Mouse (Mus musculus): Measurements from ENCODE around the gene Baz1b. TPM values are rescaled to one million over a fixed set of nuclear protein-coding genes. Genes with fewer than 3 reads are reported as not detected.
A peak's percentile ranks its signal among the peaks of the same experiment; 100 is the strongest.

Gene Baz1b
- total RNA-seq, 2 experiments from 2014 or later = 59.4 to 63.6 TPM

DNA sequence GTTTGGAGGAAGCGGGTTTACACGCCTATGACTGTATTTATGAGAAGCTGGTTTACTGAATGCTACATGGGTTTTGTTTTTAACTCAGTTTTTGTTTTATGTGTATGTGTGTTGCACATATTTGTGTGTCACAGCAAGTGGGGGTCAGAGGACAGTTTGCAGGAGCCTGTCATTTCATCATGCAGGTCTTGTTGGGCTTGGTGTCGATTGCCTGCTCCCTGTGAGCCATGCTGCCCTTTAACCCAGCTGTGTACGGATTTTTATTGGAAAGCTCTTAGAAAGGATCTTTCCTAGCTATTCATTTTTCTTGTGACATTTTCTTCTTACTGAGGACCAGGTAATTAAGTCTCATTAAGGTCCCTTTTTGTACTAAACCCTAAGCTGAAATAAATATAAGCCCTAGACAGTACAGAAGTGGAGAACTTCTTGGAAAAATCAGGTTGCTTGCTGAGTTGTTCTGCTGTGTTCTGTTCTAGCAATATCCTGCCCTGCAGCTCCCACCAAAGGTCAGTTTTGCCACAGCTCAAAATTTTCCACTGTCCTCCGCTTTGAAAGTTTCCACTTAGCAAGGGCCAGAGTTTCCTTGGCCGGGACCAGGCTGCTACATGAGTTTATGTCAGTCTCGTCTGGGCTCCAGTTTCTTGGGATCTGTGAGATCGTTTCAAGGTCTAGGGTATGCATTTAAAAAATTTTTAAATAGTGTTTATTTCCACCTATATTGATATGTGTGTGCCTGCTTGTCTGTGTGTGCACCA lies 46.3 kb downstream of the Baz1b start:
- DNase-seq (ENCODE audit: low spot score in 2 of 2) = no peak

DNA sequence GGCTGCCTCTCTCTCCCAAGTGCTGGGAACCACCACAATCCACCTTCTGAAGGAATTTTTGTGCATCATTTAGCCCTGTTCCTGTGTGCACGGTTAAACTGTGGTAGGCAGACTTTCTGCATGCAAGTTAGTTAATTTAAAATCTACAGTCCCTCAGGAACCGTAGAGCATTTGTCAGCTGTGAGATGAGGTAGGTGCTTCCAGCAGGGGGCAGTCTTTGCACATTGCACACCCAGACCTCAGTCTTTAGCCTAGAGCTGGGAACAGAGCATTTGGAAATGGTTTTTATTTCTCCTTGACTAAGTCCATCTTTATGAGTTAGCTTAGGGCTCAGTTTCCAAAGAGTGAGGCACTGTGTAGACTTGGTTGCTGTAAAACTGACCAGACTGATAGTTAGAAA lies 49.5 kb downstream of the Baz1b start:
- DNase-seq (ENCODE audit: low spot score in 2 of 2) = peak; percentile 41 to 61

- no peak for DNase-seq (ENCODE audit: low spot score in 2 of 2)
Measured at GRCm38 (mm10) chr5:135238832-135239231, 51.8 kb downstream of the Baz1b start.

- no peak for DNase-seq (ENCODE audit: low spot score in 2 of 2)
Measured at GRCm38 (mm10) chr5:135241474-135241873, 54.4 kb downstream of the Baz1b start.

- DNase-seq (ENCODE audit: low spot score in 2 of 2) = no peak
Measured at GRCm38 (mm10) chr5:135242136-135242535, 55.1 kb downstream of the Baz1b start.

GRCm38 (mm10) chr5:135242608-135243007 lies 55.5 kb downstream of the Baz1b start:
- no peak for DNase-seq (ENCODE audit: low spot score in 2 of 2)

GRCm38 (mm10) chr5:135243166-135243565 lies 56.1 kb downstream of the Baz1b start:
- no peak for DNase-seq (ENCODE audit: low spot score in 2 of 2)

GRCm38 (mm10) chr5:135246531-135246930 lies 59.5 kb downstream of the Baz1b start:
- no peak for DNase-seq (ENCODE audit: low spot score in 2 of 2)

DNA sequence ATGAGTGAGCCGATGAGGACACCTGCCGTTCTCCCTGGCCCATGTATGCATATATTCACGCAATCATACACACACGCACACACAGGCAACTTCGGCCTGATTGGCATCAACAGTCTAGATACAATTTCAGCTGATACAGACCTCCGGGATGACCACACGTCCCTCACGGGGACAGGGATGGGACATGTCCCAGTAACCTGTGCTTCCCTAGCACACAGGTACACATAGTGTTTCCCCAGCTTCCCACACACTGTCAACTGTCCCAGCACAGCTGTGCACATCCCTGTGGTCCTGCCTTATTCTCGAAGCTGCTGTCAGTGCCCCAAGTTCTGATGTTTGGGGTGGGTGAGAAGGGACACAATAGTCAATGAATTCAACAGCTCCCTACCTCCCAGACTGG lies 60.3 kb downstream of the Baz1b start:
- no peak for DNase-seq (ENCODE audit: low spot score in 2 of 2)

DNA sequence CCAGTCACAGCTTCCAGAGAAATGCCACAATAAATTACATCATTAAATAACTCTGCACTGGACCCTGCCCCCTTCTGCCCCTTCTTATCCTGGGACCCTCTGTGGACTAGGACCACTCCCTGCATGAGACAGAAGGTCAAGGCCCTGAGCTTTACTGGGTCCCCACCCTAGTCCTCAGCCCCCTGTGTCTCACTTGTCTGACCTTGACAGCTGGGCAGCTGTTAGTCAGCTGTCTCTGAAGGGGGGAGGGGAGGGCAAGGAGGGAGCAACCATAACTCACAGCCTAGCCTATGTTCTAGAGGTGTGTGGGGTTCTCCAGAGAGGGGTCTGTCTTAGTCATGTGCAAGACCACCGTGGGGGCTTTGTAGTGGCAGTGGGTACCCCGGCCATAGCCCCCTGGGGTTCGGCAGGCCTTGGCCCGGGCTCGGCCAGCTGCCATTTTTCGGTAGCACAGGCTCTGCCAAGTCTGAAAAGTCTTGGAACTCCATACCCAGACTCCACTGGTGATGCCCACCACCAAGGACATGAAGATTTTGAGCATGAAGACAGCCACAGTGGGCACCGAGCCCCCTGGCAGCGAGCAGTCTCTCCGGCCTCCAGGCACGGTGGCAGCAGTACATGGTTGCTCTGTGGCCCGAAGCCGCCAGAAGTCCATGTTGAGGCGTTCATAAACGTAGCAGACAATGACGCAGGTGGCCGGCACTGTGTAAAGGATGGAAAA lies 62.1 kb downstream of the Baz1b start:
- DNase-seq (ENCODE audit: low spot score in 2 of 2) = no peak

DNA sequence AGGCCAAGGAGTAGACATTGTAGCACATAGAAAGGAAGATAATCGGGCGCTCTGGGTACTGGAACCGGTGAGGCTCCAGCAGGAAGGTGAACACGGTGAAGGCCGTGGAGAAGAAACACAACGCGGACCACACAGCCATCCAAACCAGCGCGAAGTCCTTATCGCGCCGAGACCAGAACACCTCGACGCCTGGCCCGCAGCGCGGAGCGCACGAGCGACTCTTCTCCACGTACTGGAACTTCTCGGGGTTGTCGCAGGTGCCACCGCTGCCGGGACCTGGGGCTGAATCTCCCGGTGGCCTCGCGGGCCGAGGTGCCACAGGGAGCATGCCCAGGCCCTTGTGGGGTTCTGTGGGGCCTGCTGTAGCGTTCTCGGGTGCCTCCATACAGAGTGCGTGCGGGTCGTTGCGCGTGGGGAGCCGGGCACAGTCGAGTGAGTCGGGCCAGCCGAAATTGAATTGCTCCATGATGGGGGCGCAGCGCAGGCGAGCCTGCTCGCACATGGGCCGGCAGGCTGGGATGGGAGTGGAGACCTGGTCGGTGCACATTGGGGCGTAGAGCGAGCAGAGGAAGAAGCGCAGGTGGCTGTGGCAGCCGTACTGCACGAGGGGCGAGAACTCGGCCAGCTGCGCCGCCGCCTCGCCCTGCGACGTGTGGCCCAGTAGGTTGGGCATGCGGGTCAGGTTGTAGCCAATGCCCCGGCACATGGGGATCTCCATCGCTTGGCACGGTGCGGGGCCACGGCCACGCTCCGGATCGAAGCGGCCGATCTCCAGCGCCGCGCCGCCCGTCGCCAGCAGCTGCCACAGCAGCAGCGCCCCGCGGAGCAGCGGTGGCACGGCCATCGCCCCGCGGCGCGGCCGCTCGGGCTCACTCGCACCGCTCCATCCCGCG lies 63.4 kb downstream of the Baz1b start:
- DNase-seq (ENCODE audit: low spot score in 2 of 2) = peak in 1 of 2 experiments; percentile 35

GRCm38 (mm10) chr5:135251079-135251454 lies 64.0 kb downstream of the Baz1b start, which contains the start of gene Fzd9:
TSS of gene Fzd9 (minus strand) at chr5:135251230.
- peak; percentile 81 to 83 for DNase-seq (ENCODE audit: low spot score in 2 of 2)

DNA sequence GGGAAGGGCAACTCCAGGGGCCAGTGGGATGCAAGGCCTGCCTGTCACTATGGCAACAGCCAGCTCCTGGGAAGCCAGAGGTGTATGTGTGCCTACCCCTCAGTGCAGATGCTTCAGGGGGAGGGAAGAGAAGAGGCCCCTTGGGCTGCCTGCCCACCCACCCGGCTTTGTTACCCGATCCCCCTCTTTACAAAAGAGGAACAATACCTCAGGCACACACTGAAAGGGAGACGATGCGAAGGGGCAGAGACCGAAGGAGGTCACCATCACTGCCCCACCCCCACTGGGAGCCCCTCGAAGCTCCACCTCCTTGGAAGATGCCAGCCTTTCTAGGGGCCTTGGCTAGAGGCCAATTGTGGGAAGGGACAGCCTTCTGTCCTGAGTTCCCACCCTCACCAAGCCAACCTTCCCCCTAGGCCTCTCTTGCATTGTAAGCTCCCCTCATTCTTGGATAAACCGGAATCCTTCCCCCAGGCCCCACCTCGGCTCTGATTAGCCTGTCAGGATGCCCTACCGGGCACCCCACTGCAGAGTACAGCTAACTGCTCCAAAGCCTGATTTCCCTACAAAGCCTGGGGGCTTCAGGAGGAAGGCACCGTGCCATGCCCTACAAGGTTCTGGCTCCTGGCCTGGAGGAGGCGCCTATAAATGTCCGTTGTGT lies 66.8 kb downstream of the Baz1b start:
- no peak for DNase-seq (ENCODE audit: low spot score in 2 of 2)

DNA sequence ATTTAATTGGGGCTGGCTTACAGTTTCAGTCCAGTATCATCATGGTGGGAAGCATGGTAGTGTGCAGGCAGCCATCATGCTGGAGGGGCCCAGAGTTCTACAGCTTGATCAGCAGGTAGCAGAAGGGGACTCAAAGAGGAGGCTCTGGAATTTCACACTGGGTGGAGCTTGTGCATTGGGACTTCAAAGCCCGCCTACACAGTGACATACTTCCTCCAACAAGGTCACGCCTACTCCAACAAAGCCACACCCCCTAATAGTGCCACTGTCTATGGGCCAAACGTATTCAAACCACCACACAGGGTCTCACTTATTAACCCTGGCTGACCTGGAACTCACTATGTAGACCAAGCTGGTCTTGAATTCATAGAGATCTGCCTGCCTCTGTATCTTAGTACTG lies 69.1 kb downstream of the Baz1b start:
- DNase-seq (ENCODE audit: low spot score in 2 of 2) = no peak

- DNase-seq (ENCODE audit: low spot score in 2 of 2) = no peak
Measured at GRCm38 (mm10) chr5:135257559-135257958, 70.5 kb downstream of the Baz1b start.

DNA sequence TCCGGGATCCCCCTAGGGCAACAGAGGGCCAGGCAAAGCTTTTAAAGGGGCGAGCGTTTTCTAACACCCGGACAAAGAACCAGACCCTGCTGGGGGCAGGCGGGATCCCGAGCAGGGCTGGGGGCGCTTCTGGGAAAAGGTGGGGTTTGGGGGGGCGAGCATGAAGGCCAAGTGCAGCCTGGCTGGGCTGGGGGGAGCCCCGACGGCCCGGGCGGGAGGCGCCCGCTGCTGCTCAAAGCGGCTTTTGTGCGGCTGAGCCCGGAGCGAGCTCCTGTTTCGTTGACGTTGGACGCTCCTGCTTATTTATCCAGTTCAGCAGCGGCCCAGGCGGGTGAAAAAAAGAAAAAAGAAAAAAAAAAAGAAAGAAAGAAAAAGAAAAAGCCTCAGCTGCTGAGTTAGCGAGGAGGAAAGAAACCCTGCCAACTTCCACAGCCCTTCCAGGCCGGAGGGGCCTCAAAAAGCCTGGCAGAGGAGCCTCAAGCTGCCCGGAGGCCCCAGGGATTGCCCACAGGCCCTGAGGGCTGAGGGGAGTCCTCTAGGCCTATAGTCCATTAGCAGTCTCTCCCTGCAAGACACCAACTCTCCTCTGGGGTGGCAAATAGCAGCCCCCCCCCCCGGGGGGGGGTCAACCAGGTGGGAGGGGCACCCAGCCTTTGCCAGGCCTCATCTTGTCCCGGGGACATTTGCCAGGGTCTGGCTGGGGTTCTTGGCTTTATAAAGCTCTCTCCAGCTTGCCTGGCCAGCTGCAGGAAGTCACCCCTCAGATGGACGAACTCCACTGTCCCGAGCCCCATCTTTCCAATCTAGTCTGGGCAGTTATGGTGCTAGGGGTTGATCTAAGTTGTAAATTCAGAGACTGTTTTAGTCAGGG lies 71.5 kb downstream of the Baz1b start:
- peak in 1 of 2 experiments; percentile 43 for DNase-seq (ENCODE audit: low spot score in 2 of 2)

DNA sequence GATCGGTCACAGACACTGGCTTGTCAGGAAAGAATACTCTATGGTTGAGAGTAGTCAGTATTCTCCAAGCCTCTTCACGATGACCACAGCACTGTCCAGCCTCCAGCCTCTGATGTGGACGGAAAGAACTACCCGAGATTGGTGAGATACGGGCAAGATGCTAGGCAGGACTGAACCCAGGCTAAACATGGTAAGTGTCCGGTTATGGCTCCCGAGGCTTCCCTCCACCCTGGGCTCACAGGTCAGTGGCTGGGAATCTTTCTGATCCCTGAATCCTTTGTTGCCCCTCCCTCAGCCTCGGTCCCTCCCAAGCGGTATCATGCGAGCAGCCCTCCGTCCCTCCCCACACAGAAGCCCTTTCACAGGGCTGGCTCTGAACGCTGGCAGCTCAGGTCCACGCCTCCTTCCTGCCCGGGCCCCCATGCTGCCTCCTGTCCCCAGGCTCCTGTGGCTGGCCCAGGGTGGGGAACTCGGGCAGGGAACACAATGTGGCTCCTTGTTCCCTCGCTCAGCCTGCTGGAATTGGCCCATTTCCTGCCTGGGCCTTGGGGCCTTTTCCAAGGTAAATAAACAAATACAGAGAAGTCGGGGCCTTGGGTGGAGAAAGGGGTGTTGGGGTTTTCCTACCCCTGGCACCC lies 76.9 kb downstream of the Baz1b start:
- peak in 1 of 2 experiments; percentile 27 for DNase-seq (ENCODE audit: low spot score in 2 of 2)

- no peak for DNase-seq (ENCODE audit: low spot score in 2 of 2)
Measured at GRCm38 (mm10) chr5:135264548-135264947, 77.5 kb downstream of the Baz1b start.

- no peak for DNase-seq (ENCODE audit: low spot score in 2 of 2)
Measured at GRCm38 (mm10) chr5:135269451-135269850, 82.4 kb downstream of the Baz1b start.

DNA sequence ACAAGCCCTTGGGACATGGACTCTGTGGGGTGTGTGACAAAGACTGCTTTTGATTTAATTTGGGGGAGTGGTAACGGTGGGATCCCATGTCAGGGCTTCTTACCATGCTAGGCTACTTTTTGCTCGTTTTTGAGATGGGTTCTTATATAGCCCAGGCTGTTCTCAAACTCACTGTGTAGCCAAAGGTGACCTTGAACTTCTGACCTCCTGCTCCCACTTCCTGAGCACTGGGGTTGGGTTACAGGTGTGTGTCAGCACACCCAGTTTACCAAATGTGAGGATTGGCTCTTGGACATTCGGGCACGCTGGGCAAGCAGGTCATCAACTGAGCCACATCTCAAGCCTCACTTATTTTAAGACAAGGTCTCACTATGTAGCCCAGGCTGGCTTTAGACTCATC lies 83.3 kb downstream of the Baz1b start:
- DNase-seq (ENCODE audit: low spot score in 2 of 2) = no peak

Data from gastrocnemius, postnatal 4 days (tissue).